Mouse (Mus musculus): ENCODE measurements around the gene Naaladl1. TPM values are rescaled to one million over a fixed set of nuclear protein-coding genes. Genes with fewer than 3 reads are reported as not detected.
A peak's percentile ranks its signal among the peaks of the same experiment; 100 is the strongest.
"Not testable (repeated sequence)": the region's sequence is repeated elsewhere in the genome, so short reads cannot be mapped to it uniquely, and the experiment has no call there.

The Naaladl1 gene
- polyA plus RNA-seq, 1 experiment: 0.49 TPM

DNA sequence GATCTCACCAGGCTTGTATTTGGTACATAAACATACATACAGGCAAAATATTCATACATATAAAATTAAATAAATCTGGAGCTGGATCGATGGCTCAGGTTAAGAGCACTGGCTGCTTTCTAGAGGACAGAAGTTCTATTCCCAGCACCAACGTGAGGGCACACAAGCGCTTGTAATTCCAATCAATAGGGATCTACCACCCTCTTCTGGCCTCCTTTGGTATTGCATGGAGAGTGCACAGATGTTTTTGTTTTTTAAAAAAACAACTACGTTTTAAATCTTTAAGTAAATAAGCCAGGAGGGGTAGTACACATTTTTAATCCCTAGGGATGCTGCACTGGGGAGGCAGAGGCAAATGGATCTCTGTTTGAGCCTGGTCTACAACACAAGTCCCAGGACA lies 20.7 kb downstream of the Naaladl1 start:
- no peak overlapping the region for H3K4me3 ChIP-seq (ENCODE audit: extremely low read depth, insufficient read depth, insufficient read length)
- no peaks in the 10 kb centered on the region for H3K27me3 ChIP-seq (ENCODE audit: control insufficient read depth, insufficient read depth, low read length)
- TF ChIP-seq CTCF (IDR thresholded peaks at IDR 0.05; ENCODE audit: extremely low read depth, insufficient read depth, insufficient read length, insufficient replicate concordance) (peak; percentile 55; the same call in 1 of the 2 replicates), POLR2A (IDR thresholded peaks at IDR 0.05; ENCODE audit: low read depth, low read length) (no peak)
- no peaks in the 10 kb centered on the region for H3K4me1 ChIP-seq (ENCODE audit: control insufficient read depth, insufficient read depth, insufficient read length)
- peak; percentile 31 to 50 for DNase-seq (ENCODE audit: low read depth in 1 of 2, low spot score in 2 of 2)
- 30% methylated on average over 4 of the region's 4 CpGs for WGBS
- no peak overlapping the region for H3K27ac ChIP-seq (ENCODE audit: insufficient read depth, low read length)
- peaks cover 5% of the 10 kb centered on the region; the same call in 1 of the 2 replicates for H3K36me3 ChIP-seq (ENCODE audit: control insufficient read depth, insufficient read depth, low read length)

DNA sequence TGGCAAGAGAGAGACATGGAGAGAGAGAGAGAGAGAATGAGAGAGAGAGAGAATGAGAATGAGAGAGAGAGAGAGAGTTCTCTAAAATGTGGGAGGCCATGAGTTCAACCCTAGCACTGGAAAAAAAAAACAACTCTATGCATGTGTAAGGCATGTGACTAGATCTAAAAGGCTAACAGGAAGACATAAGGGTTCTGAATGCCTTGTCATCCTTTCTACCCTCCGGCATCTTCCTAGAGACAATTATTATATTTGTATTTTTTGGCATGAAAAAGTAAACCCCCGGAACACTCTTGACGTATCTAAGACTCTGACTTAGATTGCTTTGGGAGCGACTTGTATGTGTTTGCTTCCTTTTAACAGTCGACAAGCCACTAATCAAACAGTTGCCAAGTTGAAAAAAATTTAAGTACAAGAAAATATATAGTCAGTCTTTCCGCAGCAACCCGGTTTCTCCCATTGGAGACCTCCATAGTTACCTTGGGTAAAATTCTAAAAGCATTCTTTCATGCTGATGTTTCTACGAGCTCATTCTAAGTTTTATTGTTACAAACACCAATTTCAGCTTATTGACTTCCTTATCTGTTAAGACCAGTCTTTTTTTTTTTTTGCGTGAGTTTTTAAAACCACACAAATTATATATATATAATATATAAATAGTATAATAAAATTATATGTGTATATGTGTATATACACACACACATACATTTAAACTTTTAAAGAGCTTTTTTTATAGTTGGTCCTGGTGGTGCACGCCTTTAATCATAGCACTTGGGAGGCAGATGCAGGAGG lies 21.4 kb downstream of the Naaladl1 start:
- Histone ChIP-seq H3K27me3 (ENCODE audit: control insufficient read depth, insufficient read depth, low read length) (no peaks in the 10 kb centered on the region), H3K4me1 (ENCODE audit: control insufficient read depth, insufficient read depth, insufficient read length) (no peaks in the 10 kb centered on the region), H3K36me3 (ENCODE audit: control insufficient read depth, insufficient read depth, low read length) (no peaks in the 10 kb centered on the region), H3K27ac (ENCODE audit: insufficient read depth, low read length) (peak overlapping the region; percentile 94), H3K4me3 (ENCODE audit: extremely low read depth, insufficient read depth, insufficient read length) (peak overlapping the region; percentile 39; the same call in 1 of the 2 replicates)
- 63% methylated on average over 10 of the region's 10 CpGs for WGBS
- TF ChIP-seq CTCF (IDR thresholded peaks at IDR 0.05; ENCODE audit: extremely low read depth, insufficient read depth, insufficient read length, insufficient replicate concordance) (no peak), POLR2A (IDR thresholded peaks at IDR 0.05; ENCODE audit: low read depth, low read length) (no peak)
- no peak for DNase-seq (ENCODE audit: low read depth in 1 of 2, low spot score in 2 of 2)

DNA sequence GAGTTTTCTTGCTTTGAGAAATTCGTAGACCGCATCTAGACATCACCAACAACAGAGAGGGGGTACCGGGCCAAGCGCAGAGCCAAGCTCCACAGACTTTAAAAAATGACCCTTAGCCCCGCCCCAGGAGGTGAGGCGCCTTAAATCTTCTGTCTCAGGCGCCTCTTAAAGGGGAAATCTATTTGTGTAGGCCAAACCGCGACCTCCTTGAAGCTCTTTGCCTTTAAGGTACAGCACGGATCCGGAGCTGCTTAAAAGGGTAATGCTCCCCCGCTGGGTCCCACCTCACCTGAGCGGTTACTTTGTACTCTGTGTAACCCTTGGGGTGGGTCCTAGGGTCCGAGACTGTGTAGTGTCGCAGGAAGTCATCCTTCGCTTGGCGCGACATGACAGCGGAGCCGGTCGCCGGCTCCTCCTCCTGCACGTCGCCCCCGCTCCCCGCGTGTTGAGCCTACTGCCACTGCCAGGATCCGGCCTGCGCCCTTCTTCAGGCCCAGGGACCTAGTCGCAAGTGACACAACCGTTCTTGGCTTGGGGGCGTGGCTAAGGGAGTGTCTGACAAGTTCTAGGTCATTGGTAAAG lies 22.3 kb downstream of the Naaladl1 start, which contains the start of gene Snx15:
Gene Snx15 (minus strand): TSS at position 545 of the 582 bp plus-strand sequence.
- under 1% methylated on average over 32 of the region's 32 CpGs for WGBS
- no peaks in the 10 kb centered on the region for H3K4me1 ChIP-seq (ENCODE audit: control insufficient read depth, insufficient read depth, insufficient read length)
- peak within 1 kb of the TSS; percentile 94 for H3K27ac ChIP-seq (ENCODE audit: insufficient read depth, low read length)
- no peaks in the 10 kb centered on the region for H3K36me3 ChIP-seq (ENCODE audit: control insufficient read depth, insufficient read depth, low read length)
- TF ChIP-seq CTCF (IDR thresholded peaks at IDR 0.05; ENCODE audit: extremely low read depth, insufficient read depth, insufficient read length, insufficient replicate concordance) (no peak), POLR2A (IDR thresholded peaks at IDR 0.05; ENCODE audit: low read depth, low read length) (peak; percentile 28; the same call in 1 of the 2 replicates)
- peak; percentile 93 to 96 for DNase-seq (ENCODE audit: low read depth in 1 of 2, low spot score in 2 of 2)
- H3K27me3 ChIP-seq (ENCODE audit: control insufficient read depth, insufficient read depth, low read length): no peaks in the 10 kb centered on the region
- H3K4me3 ChIP-seq (ENCODE audit: extremely low read depth, insufficient read depth, insufficient read length): peak within 1 kb of the TSS; percentile 67

DNA sequence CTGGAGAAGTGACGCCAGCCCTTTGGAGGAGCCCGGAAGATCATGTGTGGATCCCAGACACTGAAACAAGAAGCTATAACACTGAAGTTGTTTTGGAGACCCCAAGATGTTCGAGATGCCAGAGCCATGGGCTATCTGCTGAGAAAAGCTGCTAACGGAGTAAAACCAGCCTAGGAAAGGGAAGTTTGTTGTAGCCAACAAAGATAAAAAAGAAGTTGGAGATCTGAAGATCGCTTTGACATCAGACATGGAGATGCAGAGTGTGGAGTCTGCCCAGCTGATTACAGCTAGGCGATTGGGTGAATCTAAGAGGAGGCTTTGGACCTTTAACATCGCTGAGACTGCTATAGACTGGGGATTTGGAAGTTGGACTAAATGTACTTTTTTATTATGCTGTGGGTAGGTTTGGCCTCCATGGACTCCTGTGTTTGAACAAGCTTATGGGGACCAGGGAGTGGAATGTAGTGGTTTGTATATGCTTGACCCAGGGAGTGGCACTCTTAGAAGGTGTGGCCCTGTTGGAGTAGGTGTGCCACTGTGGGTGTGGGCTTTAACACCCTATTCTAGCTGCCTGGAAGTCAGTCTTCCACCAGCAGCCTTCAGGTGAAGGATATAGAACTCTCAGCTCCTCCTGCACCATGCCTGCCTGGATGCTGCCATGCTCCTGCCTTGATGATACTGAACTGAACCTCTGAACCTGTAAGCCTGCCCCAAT lies 25.0 kb downstream of the Naaladl1 start:
- H3K36me3 ChIP-seq (ENCODE audit: control insufficient read depth, insufficient read depth, low read length); DNase-seq (ENCODE audit: low read depth in 1 of 2, low spot score in 2 of 2); H3K4me1 ChIP-seq (ENCODE audit: control insufficient read depth, insufficient read depth, insufficient read length); H3K4me3 ChIP-seq (ENCODE audit: extremely low read depth, insufficient read depth, insufficient read length); H3K27ac ChIP-seq (ENCODE audit: insufficient read depth, low read length); H3K27me3 ChIP-seq (ENCODE audit: control insufficient read depth, insufficient read depth, low read length): not testable (repeated sequence)
- 81% methylated on average over 7 of the region's 7 CpGs for WGBS

DNA sequence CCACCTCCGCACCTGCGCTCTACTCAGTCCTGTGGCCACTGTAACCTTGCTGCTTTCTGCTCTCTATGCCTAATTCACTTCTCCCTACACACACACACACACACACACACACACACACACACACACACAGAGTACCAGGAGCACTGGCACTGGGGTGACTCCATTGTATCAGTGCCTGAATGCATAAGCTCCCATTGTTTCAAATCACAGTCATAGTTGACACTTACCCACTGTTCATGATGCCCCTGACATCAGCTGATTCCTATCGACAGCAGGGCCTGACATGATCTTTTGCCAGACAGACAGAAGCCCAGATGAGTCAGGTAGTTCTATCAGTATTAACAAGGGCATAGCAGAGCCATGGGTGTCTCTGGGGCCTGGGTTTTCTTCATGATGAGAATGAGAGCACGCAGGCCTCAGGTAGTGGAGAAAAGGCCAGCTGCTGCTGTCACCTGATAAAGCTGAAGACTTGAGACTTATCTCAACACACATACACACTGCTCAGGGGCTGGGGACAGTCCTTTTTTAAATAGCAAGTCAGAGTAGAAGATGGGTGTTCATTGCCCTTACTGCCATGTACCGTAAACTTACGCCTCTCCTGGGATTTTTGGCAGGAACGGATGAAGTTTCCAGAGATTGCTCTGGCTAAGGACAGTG lies 26.7 kb downstream of the Naaladl1 start:
- Histone ChIP-seq H3K36me3 (ENCODE audit: control insufficient read depth, insufficient read depth, low read length) (no peaks in the 10 kb centered on the region), H3K4me3 (ENCODE audit: extremely low read depth, insufficient read depth, insufficient read length) (no peak overlapping the region), H3K4me1 (ENCODE audit: control insufficient read depth, insufficient read depth, insufficient read length) (no peaks in the 10 kb centered on the region), H3K27ac (ENCODE audit: insufficient read depth, low read length) (no peak overlapping the region; the same call in 1 of the 2 replicates), H3K27me3 (ENCODE audit: control insufficient read depth, insufficient read depth, low read length) (no peaks in the 10 kb centered on the region)
- no peak for DNase-seq (ENCODE audit: low read depth in 1 of 2, low spot score in 2 of 2)
- no peak for TF ChIP-seq CTCF (IDR thresholded peaks at IDR 0.05; ENCODE audit: extremely low read depth, insufficient read depth, insufficient read length, insufficient replicate concordance)
- TF ChIP-seq POLR2A (IDR thresholded peaks at IDR 0.05; ENCODE audit: low read depth, low read length): no peak
- 83% methylated on average over 7 of the region's 7 CpGs for WGBS

DNA sequence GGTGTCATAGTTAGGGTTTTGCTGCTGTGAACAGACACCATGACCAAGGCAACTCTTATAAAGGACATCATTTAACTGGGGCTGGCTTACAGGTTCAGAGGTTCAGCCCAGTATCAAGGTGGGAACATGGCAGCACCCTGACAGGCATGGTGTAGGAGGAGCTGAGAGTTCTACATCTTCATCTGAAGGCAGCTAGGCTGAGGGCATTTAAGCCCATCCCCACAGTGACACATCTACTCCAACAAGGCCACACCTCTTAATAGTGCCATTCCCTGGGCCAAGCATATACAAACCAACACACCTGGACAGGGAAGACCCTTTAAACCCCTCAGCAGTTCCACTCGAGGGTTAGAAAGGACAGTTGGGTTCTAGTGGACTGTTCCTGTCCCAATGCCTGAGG lies 27.6 kb downstream of the Naaladl1 start:
- not testable (repeated sequence) for H3K36me3 ChIP-seq (ENCODE audit: control insufficient read depth, insufficient read depth, low read length); H3K27me3 ChIP-seq (ENCODE audit: control insufficient read depth, insufficient read depth, low read length); H3K27ac ChIP-seq (ENCODE audit: insufficient read depth, low read length); DNase-seq (ENCODE audit: low read depth in 1 of 2, low spot score in 2 of 2); H3K4me3 ChIP-seq (ENCODE audit: extremely low read depth, insufficient read depth, insufficient read length); H3K4me1 ChIP-seq (ENCODE audit: control insufficient read depth, insufficient read depth, insufficient read length)
- 48% methylated on average over 1 of the region's 1 CpGs for WGBS

All from spleen, adult 2 months (tissue).